Mouse (Mus musculus) hindbrain, embryonic 16.5 days (tissue): Measurements from ENCODE around the gene Gm5565. TPM values are rescaled to one million over a fixed set of nuclear protein-coding genes. Genes with fewer than 3 reads are reported as not detected.

Experiments used
- polyA plus RNA-seq: library from polyadenylated mRNA; unstranded; fragments of >200 nt; fragmentation: Nextera tagmentation; extraction: Ambion mirVana; gene quantifications from 2 replicates; pipeline ENCODE4 v1.2.1, GENCODE M21; 2015

The Gm5565 gene
- polyA plus RNA-seq, 1 experiment from 2014 or later, result not detected

Other genes with a start within 250 kb of the Gm5565 start
- not detected in 2 replicates for gene Cyp3a25, start 150.9 kb downstream of the Gm5565 start, polyA plus RNA-seq
- not detected in 2 replicates for gene Cyp3a59, start 81.3 kb downstream of the Gm5565 start, polyA plus RNA-seq
- gene Gm6309, start 10.2 kb upstream of the Gm5565 start, polyA plus RNA-seq, result not detected in 2 replicates
- gene 1700001J03Rik, start 24.8 kb upstream of the Gm5565 start, polyA plus RNA-seq, result 0.35 TPM in 1 of 2 replicates, not detected in the other
- 28.0 and 30.1 TPM in 2 replicates for gene Rnf6, start 61.0 kb upstream of the Gm5565 start, polyA plus RNA-seq
- gene Cdk8, start 70.7 kb upstream of the Gm5565 start, polyA plus RNA-seq, result 11.2 and 13.9 TPM in 2 replicates
- 19.3 and 23.4 TPM in 2 replicates for gene Wasf3, start 224.4 kb upstream of the Gm5565 start, polyA plus RNA-seq